Mouse (Mus musculus) MEL (cell line): ENCODE measurements around the gene Gm20708.

Source experiments
- MEF2A ChIP-seq: IDR thresholded peaks from 2 replicates; pipeline ENCODE4 v1.6.1; 2014; ENCODE audit warnings: low read depth, mild to moderate bottlenecking, inconsistent platforms, low read length, improper control_type of control experiment; ENCODE audit not compliant: poor library complexity, insufficient replicate concordance, severe bottlenecking; ENCODE audit errors: extremely low read depth
- SIN3A ChIP-seq: IDR thresholded peaks from 2 replicates; pipeline ENCODE4 v1.6.1; 2012; ENCODE audit warnings: low read length, improper control_type of control experiment, inconsistent platforms
- TAL1 ChIP-seq: IDR thresholded peaks from 2 replicates; pipeline ENCODE4 v1.6.1; 2012; ENCODE audit warnings: mild to moderate bottlenecking, inconsistent platforms, low read length, moderate library complexity, mixed read lengths
- ZNF384 ChIP-seq: IDR thresholded peaks from 2 replicates; pipeline ENCODE4 v1.6.1; 2012; ENCODE audit warnings: low read depth, mild to moderate bottlenecking, inconsistent platforms, low read length, improper control_type of control experiment

- TF ChIP-seq TAL1 (no peak), ZNF384 (no peak), MEF2A (no peak), SIN3A (peak; percentile 74; the same call in 1 of the 2 replicates)
These were observed 29.9 kb upstream of the Gm20708 start for GRCm38 (mm10) chr11:117779434-117780198.
